Mouse (Mus musculus): ENCODE measurements around the gene Abtb2. TPM values are rescaled to one million over a fixed set of nuclear protein-coding genes. Genes with fewer than 3 reads are reported as not detected.

The Abtb2 gene
- total and polyA plus RNA-seq, 3 experiments: 0.12 to 0.13 TPM; not detected in 1

GRCm38 (mm10) chr2:103661696-103662095 is 95.6 kb downstream of the Abtb2 start:
- no peak overlapping the region for H3K27ac ChIP-seq (ENCODE audit: control insufficient read depth, low read depth, low read length)
- H3K27me3 ChIP-seq (ENCODE audit: control insufficient read depth in 1 of 2, insufficient read depth in 2 of 2, low read length in 2 of 2): no peaks in the 10 kb centered on the region; a peak in 1 of 4 replicates

GRCm38 (mm10) chr2:103662121-103662520 is 96.0 kb downstream of the Abtb2 start:
- no peak overlapping the region for H3K27ac ChIP-seq (ENCODE audit: control insufficient read depth, low read depth, low read length)

More at GRCm38 (mm10) chr2:103661696-103662095, 95.6 kb downstream of the Abtb2 start:
- no peaks in the 10 kb centered on the region for H3K79me2 ChIP-seq (ENCODE audit: control insufficient read depth, insufficient read depth, low read length, poor library complexity)
- TF ChIP-seq ZNF384 (IDR thresholded peaks at IDR 0.05; ENCODE audit: low read depth, low read length) (no peak), CTCF (IDR thresholded peaks at IDR 0.05 in 2 of 3, conservative IDR thresholded peaks at IDR 0.05 in 1 of 3; ENCODE audit: control insufficient read depth in 1 of 3, insufficient read depth in 1 of 3, low read depth in 2 of 3, low read length in 3 of 3, poor library complexity in 1 of 3, severe bottlenecking in 1 of 3) (no peak), RCOR1 (IDR thresholded peaks at IDR 0.05; ENCODE audit: low read depth, low read length) (no peak), ZC3H11A (IDR thresholded peaks at IDR 0.05; ENCODE audit: low read depth, low read length) (no peak), ZMIZ1 (IDR thresholded peaks at IDR 0.05; ENCODE audit: low read depth, low read length) (no peak), MYB (IDR thresholded peaks at IDR 0.05; ENCODE audit: low read depth, low read length) (no peak), ELF1 (IDR thresholded peaks at IDR 0.05; ENCODE audit: low read depth, low read length) (no peak), GABPA (IDR thresholded peaks at IDR 0.05; ENCODE audit: low read depth, low read length) (no peak), TAL1 (IDR thresholded peaks at IDR 0.05; ENCODE audit: low read length) (no peak), TCF12 (IDR thresholded peaks at IDR 0.05; ENCODE audit: low read depth, low read length) (no peak), MAX (IDR thresholded peaks at IDR 0.05; ENCODE audit: low read length) (no peak), E2F4 (IDR thresholded peaks at IDR 0.05; ENCODE audit: borderline replicate concordance, low read depth, low read length) (no peak), POLR2A (IDR thresholded peaks at IDR 0.05; ENCODE audit: control insufficient read depth in 1 of 2, insufficient read depth in 1 of 2, low read depth in 1 of 2, low read length in 2 of 2, poor library complexity in 1 of 2) (no peak), MAZ (IDR thresholded peaks at IDR 0.05; ENCODE audit: low read depth, low read length) (no peak), JUND (IDR thresholded peaks at IDR 0.05; ENCODE audit: low read depth, low read length) (no peak), ZKSCAN1 (IDR thresholded peaks at IDR 0.05; ENCODE audit: low read depth, low read length) (no peak), MXI1 (IDR thresholded peaks at IDR 0.05; ENCODE audit: low read depth, low read length) (no peak)
- no peak for DNase-seq (ENCODE audit: low read depth, low spot score)
- peaks cover 0 to 12% of the 10 kb centered on the region in 2 experiments; a peak in 2 of 4 replicates for H3K36me3 ChIP-seq (ENCODE audit: control insufficient read depth in 1 of 2, insufficient read depth in 2 of 2, low read length in 2 of 2)
- no peak overlapping the region for H3K9ac ChIP-seq (ENCODE audit: control insufficient read depth, low read depth, low read length, poor library complexity, severe bottlenecking)
- H3K9me3 ChIP-seq (replicated peaks; ENCODE audit: insufficient read depth, low read length): no peaks in the 10 kb centered on the region
- no peak overlapping the region for H3K4me3 ChIP-seq (ENCODE audit: control insufficient read depth in 1 of 2, insufficient read depth in 1 of 2, low read depth in 2 of 2, low read length in 2 of 2)
- H3K4me1 ChIP-seq (ENCODE audit: control insufficient read depth in 1 of 2, insufficient read depth in 2 of 2, low read length in 2 of 2): peaks cover 9 to 25% of the 10 kb centered on the region in 2 experiments

More at GRCm38 (mm10) chr2:103662121-103662520, 96.0 kb downstream of the Abtb2 start:
- Histone ChIP-seq H3K79me2 (ENCODE audit: control insufficient read depth, insufficient read depth, low read length, poor library complexity) (no peaks in the 10 kb centered on the region), H3K36me3 (ENCODE audit: control insufficient read depth in 1 of 2, insufficient read depth in 2 of 2, low read length in 2 of 2) (peaks cover 0 to 12% of the 10 kb centered on the region in 2 experiments; a peak in 2 of 4 replicates), H3K4me1 (ENCODE audit: control insufficient read depth in 1 of 2, insufficient read depth in 2 of 2, low read length in 2 of 2) (peaks cover 9 to 25% of the 10 kb centered on the region in 2 experiments), H3K27me3 (ENCODE audit: control insufficient read depth in 1 of 2, insufficient read depth in 2 of 2, low read length in 2 of 2) (no peaks in the 10 kb centered on the region; a peak in 1 of 4 replicates), H3K9ac (ENCODE audit: control insufficient read depth, low read depth, low read length, poor library complexity, severe bottlenecking) (no peak overlapping the region), H3K9me3 (replicated peaks; ENCODE audit: insufficient read depth, low read length) (no peaks in the 10 kb centered on the region), H3K4me3 (ENCODE audit: control insufficient read depth in 1 of 2, insufficient read depth in 1 of 2, low read depth in 2 of 2, low read length in 2 of 2) (no peak overlapping the region)
- peak; percentile 63 for DNase-seq (ENCODE audit: low read depth, low spot score)
- TF ChIP-seq USF2 (IDR thresholded peaks at IDR 0.05; ENCODE audit: borderline replicate concordance in 1 of 2, insufficient read depth in 1 of 2, low read depth in 1 of 2, low read length in 2 of 2) (no peak), EP300 (IDR thresholded peaks at IDR 0.05; ENCODE audit: low read depth in 1 of 2, low read length in 2 of 2) (peak in 1 of 2 experiments; percentile 31; a peak in 1 of 4 replicates), ETS1 (IDR thresholded peaks at IDR 0.05; ENCODE audit: low read depth, low read length) (peak; percentile 97)

All from MEL (cell line).